Mouse (Mus musculus) myocyte (in vitro differentiated cells): Measurements from ENCODE around the gene Rex2.
"Not testable (repeated sequence)": the region's sequence is repeated elsewhere in the genome, so short reads cannot be mapped to it uniquely, and the experiment has no call there.

Experiments
- CEBPB ChIP-seq: IDR thresholded peaks from 2 replicates; pipeline ENCODE4 v1.6.1; 2011; ENCODE audit warnings: mild to moderate bottlenecking, moderate library complexity; ENCODE audit not compliant: poor library complexity, insufficient read depth, severe bottlenecking
- E2F4 ChIP-seq: IDR thresholded peaks from one replicate; pipeline ENCODE4 v1.6.1; 2011; ENCODE audit warnings: mild to moderate bottlenecking, control low read depth, moderate library complexity; ENCODE audit not compliant: insufficient read depth
- MAX ChIP-seq: IDR thresholded peaks from one replicate; pipeline ENCODE4 v1.6.1; 2011; ENCODE audit warnings: low read depth, mild to moderate bottlenecking, control low read depth
- MYOD1 ChIP-seq, 3 experiments: IDR thresholded peaks; one replicate each; pipeline ENCODE4 v1.6.1; 2011; ENCODE audit warnings: control low read depth in 2 of 3, low read depth in 2 of 3, mild to moderate bottlenecking in 2 of 3, moderate library complexity in 1 of 3; ENCODE audit not compliant: insufficient read length in 2 of 3, control insufficient read depth in 1 of 3
- MYOG ChIP-seq, 3 experiments: IDR thresholded peaks; one replicate each; pipeline ENCODE4 v1.6.1; 2011; ENCODE audit warnings: control low read depth in 2 of 3, low read depth in 2 of 3, mild to moderate bottlenecking in 2 of 3; ENCODE audit not compliant: insufficient read length in 2 of 3, control insufficient read depth in 1 of 3, insufficient read depth in 1 of 3
- POLR2A ChIP-seq: IDR thresholded peaks from one replicate; pipeline ENCODE4 v1.6.1; 2011; ENCODE audit warnings: low read depth, mild to moderate bottlenecking, control low read depth, moderate library complexity; ENCODE audit not compliant: insufficient read length
- POLR2AphosphoS2 ChIP-seq: IDR thresholded peaks from one replicate; pipeline ENCODE4 v1.6.1; 2011; ENCODE audit warnings: low read depth, control low read depth; ENCODE audit not compliant: insufficient read length
- REST ChIP-seq: IDR thresholded peaks from one replicate; pipeline ENCODE4 v1.6.1; 2011; ENCODE audit warnings: mild to moderate bottlenecking, control low read depth, moderate library complexity; ENCODE audit not compliant: insufficient read depth, insufficient read length
- TCF12 ChIP-seq: IDR thresholded peaks from one replicate; pipeline ENCODE4 v1.6.1; 2011; ENCODE audit warnings: mild to moderate bottlenecking, control low read depth; ENCODE audit not compliant: poor library complexity, insufficient read depth, severe bottlenecking
- USF1 ChIP-seq: IDR thresholded peaks from one replicate; pipeline ENCODE4 v1.6.1; 2011; ENCODE audit warnings: low read depth, mild to moderate bottlenecking, control low read depth, moderate library complexity

DNA sequence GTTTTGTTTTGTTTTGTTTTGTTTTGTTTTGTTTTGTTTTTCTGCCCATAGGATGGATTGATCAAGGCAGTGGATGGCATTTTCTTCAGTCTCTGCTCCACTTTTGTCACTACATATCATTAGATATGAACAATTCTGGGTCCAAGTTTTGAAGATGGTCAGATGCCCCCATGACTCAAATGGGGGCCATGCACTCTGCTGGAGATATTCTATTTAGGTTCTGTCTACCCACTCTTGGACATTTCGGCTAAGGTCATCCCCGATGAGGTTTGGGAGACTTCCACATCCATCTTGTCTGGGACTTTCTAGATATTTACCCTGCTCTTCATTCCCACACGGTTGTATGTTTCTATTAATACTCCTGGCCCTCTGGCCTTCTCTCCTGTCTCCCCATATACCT, 42.1 kb downstream of the Rex2 start:
- TF ChIP-seq POLR2A; USF1; E2F4; TCF12; MAX; POLR2AphosphoS2; MYOD1 (IDR thresholded peaks at IDR 0.05; ENCODE audit: control insufficient read depth in 1 of 3, insufficient read length in 2 of 3, low read depth in 2 of 3); MYOG (IDR thresholded peaks at IDR 0.05; ENCODE audit: control insufficient read depth in 1 of 3, insufficient read depth in 1 of 3, insufficient read length in 2 of 3, low read depth in 2 of 3); CEBPB; REST: not testable (repeated sequence)
